Mouse (Mus musculus): Measurements from ENCODE around the gene Pinlyp. TPM values are rescaled to one million over a fixed set of nuclear protein-coding genes. Genes with fewer than 3 reads are reported as not detected.

The Pinlyp gene
- total and polyA plus RNA-seq, 3 experiments = 6.1 to 17.3 (median 6.6) TPM

GRCm38 (mm10) chr7:24577811-24578210, 31.9 kb upstream of the Pinlyp start:
- no peak overlapping the region for H3K27ac ChIP-seq (ENCODE audit: insufficient read depth, low read depth)
- no peak for DNase-seq (ENCODE audit: extremely low read depth)
- dilution Hi-C loops (cut with MboI; ENCODE audit: extremely low pct_ligation_motif_present, extremely low pct_unique_long_range_greater_than_20kb, low sequenced_read_pairs) (no loop called here), in situ Hi-C loops (cut with MboI; ENCODE audit: low pct_ligation_motif_present, low pct_unique_long_range_greater_than_20kb, low sequenced_read_pairs) (no loop called here)
- H3K36me3 ChIP-seq (replicated peaks in 1 of 2; ENCODE audit: control insufficient read depth in 1 of 2, insufficient read depth in 1 of 2, low read length in 1 of 2) = peaks cover 17 to 29% of the 10 kb centered on the region in 2 experiments
- TF ChIP-seq USF2 (conservative IDR thresholded peaks at IDR 0.05; ENCODE audit: low read depth, low read length) (no peak), ZNF384 (IDR thresholded peaks at IDR 0.05; ENCODE audit: low read depth, low read length) (no peak), HCFC1 (IDR thresholded peaks at IDR 0.05; ENCODE audit: low read depth, low read length) (no peak), NRF1 (IDR thresholded peaks at IDR 0.05; ENCODE audit: low read depth, low read length) (no peak), ZC3H11A (IDR thresholded peaks at IDR 0.05; ENCODE audit: low read depth, low read length) (no peak)
- H3K9me3 ChIP-seq (replicated peaks; ENCODE audit: low read length) = peaks cover 3% of the 10 kb centered on the region
- H3K4me1 ChIP-seq (ENCODE audit: control insufficient read depth in 1 of 2, insufficient read depth in 2 of 2) = peaks cover 0 to 2% of the 10 kb centered on the region in 2 experiments; a peak in 1 of 4 replicates
- H3K9ac ChIP-seq (ENCODE audit: insufficient read depth, low read depth) = no peak overlapping the region
- no peak overlapping the region for H3K4me3 ChIP-seq (replicated peaks in 1 of 3; ENCODE audit: low read depth in 2 of 3, low read length in 2 of 3, poor library complexity in 1 of 3)
- no peaks in the 10 kb centered on the region for H3K27me3 ChIP-seq (replicated peaks)
- H3K4me2 ChIP-seq (ENCODE audit: insufficient read depth, low read depth, poor library complexity, severe bottlenecking) = no peak overlapping the region
- H3K79me2 ChIP-seq (replicated peaks; ENCODE audit: control insufficient read depth, extremely low read depth, insufficient read depth, poor library complexity, severe bottlenecking) = no peaks in the 10 kb centered on the region

- no peak overlapping the region for H3K27ac ChIP-seq (ENCODE audit: insufficient read depth, low read depth)
- peaks cover 4 to 36% of the 10 kb centered on the region in 2 experiments; a peak in 3 of 4 replicates for H3K4me1 ChIP-seq (ENCODE audit: control insufficient read depth in 1 of 2, insufficient read depth in 2 of 2)
- H3K27me3 ChIP-seq (replicated peaks) = no peaks in the 10 kb centered on the region
- H3K9me3 ChIP-seq (replicated peaks; ENCODE audit: low read length) = peaks cover 6% of the 10 kb centered on the region
- TF ChIP-seq TBP (conservative IDR thresholded peaks at IDR 0.05; ENCODE audit: low read depth, low read length) (no peak), NRF1 (IDR thresholded peaks at IDR 0.05; ENCODE audit: low read depth, low read length) (no peak), MAX (IDR thresholded peaks at IDR 0.05; ENCODE audit: low read length) (no peak), MXI1 (IDR thresholded peaks at IDR 0.05; ENCODE audit: low read depth, low read length) (no peak), USF2 (conservative IDR thresholded peaks at IDR 0.05; ENCODE audit: low read depth, low read length) (no peak), SIN3A (IDR thresholded peaks at IDR 0.05; ENCODE audit: low read length) (no peak), CHD2 (IDR thresholded peaks at IDR 0.05; ENCODE audit: low read length) (no peak), CTCF (conservative IDR thresholded peaks at IDR 0.05 in 1 of 2, IDR thresholded peaks at IDR 0.05 in 1 of 2; ENCODE audit: low read depth in 2 of 2, low read length in 2 of 2) (no peak), MEF2A (IDR thresholded peaks at IDR 0.05; ENCODE audit: borderline replicate concordance, low read depth, low read length) (no peak), POLR2A (IDR thresholded peaks at IDR 0.05; ENCODE audit: low read depth, low read length) (no peak), ZKSCAN1 (IDR thresholded peaks at IDR 0.05; ENCODE audit: borderline replicate concordance, low read depth, low read length) (no peak), USF1 (IDR thresholded peaks at IDR 0.05; ENCODE audit: low read depth, low read length) (no peak), KAT2A (IDR thresholded peaks at IDR 0.05; ENCODE audit: insufficient replicate concordance, low read length) (no peak), E2F4 (IDR thresholded peaks at IDR 0.05; ENCODE audit: insufficient replicate concordance, low read depth, low read length) (no peak), CHD1 (IDR thresholded peaks at IDR 0.05; ENCODE audit: low read depth, low read length) (no peak), EP300 (IDR thresholded peaks at IDR 0.05; ENCODE audit: low read length) (no peak), HCFC1 (IDR thresholded peaks at IDR 0.05; ENCODE audit: low read depth, low read length) (no peak), ZMIZ1 (IDR thresholded peaks at IDR 0.05; ENCODE audit: low read depth, low read length) (no peak), ETS1 (conservative IDR thresholded peaks at IDR 0.05; ENCODE audit: low read depth, low read length) (no peak), MYC (IDR thresholded peaks at IDR 0.05; ENCODE audit: low read depth, low read length) (no peak)
- peaks cover 44 to 62% of the 10 kb centered on the region in 2 experiments for H3K36me3 ChIP-seq (replicated peaks in 1 of 2; ENCODE audit: control insufficient read depth in 1 of 2, insufficient read depth in 1 of 2, low read length in 1 of 2)
- no peaks in the 10 kb centered on the region for H3K79me2 ChIP-seq (replicated peaks; ENCODE audit: control insufficient read depth, extremely low read depth, insufficient read depth, poor library complexity, severe bottlenecking)
- no peak overlapping the region for H3K4me2 ChIP-seq (ENCODE audit: insufficient read depth, low read depth, poor library complexity, severe bottlenecking)
- in situ Hi-C loops (cut with MboI; ENCODE audit: low pct_ligation_motif_present, low pct_unique_long_range_greater_than_20kb, low sequenced_read_pairs) = no loop called here
- no peak for DNase-seq (ENCODE audit: extremely low read depth)
- no peak overlapping the region for H3K4me3 ChIP-seq (replicated peaks in 1 of 3; ENCODE audit: low read depth in 2 of 3, low read length in 2 of 3, poor library complexity in 1 of 3)
- H3K9ac ChIP-seq (ENCODE audit: insufficient read depth, low read depth) = no peak overlapping the region
- dilution Hi-C loops (cut with MboI; ENCODE audit: extremely low pct_ligation_motif_present, extremely low pct_unique_long_range_greater_than_20kb, low sequenced_read_pairs) = no loop called here
These were observed 28.4 kb upstream of the Pinlyp start for GRCm38 (mm10) chr7:24574224-24574796.

Data from CH12.LX (cell line).